Mouse (Mus musculus) heart, postnatal 10 days (tissue): ENCODE results near the gene Gm28870. TPM values are rescaled to one million over a fixed set of nuclear protein-coding genes. Genes with fewer than 3 reads are reported as not detected.
"Not testable (repeated sequence)": the region's sequence is repeated elsewhere in the genome, so short reads cannot be mapped to it uniquely, and the experiment has no call there.

Experiments
- DNase-seq, 2 experiments: peaks; one replicate each; pipeline ENCODE4 v3.0.0; 2021
- intact Hi-C: fragments of 180-260 bp; cut with DNase I; formaldehyde crosslinking; loops from one replicate; pipeline ENCODE4 v1.15.1; 2025
- total RNA-seq, 2 experiments: library from RNA; stranded (reverse); gene quantifications; 2 replicates each; pipeline ENCODE4 v1.2.3; 2021

Gene Gm28870
- total RNA-seq = not detected

DNA sequence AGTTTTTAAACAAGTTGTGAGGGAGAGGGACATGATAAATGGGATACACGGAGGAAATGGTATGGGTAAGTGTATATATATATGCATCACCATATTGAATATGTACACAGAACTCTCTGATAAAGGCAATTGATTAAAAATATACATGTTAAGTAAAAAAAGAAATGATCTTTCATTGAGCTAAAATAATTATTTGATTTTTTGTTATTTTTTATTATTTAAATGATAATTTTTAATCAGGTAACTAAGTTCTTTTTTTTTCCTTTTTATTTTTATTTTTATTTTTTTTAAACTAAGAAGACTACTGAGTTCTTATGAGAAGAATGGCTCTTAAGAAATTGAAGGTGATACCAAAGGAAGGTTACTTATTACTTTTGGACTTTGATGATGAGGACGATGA lies at the start of gene Gm28870:
Gene Gm28870 (plus strand): TSS at position 301 of the 400 bp plus-strand sequence.
- intact Hi-C loops, DNase-seq: not testable (repeated sequence)
